Mouse (Mus musculus) CH12.LX (cell line): ENCODE results near the gene Ptprd.

ENCODE experiments used
- CTCF ChIP-seq, 2 experiments: IDR thresholded peaks in 1 of 2; conservative IDR thresholded peaks in 1 of 2; 2 replicates each; pipeline ENCODE4 v1.5.1; 2011 to 2012; ENCODE audit warnings: low read depth in 2 of 2, low read length in 2 of 2, improper control_type of control experiment in 1 of 2, inconsistent platforms in 1 of 2, mild to moderate bottlenecking in 1 of 2, moderate library complexity in 1 of 2
- E2F4 ChIP-seq: IDR thresholded peaks from 2 replicates; pipeline ENCODE4 v1.6.1; 2011; ENCODE audit warnings: low read depth, low read length, improper control_type of control experiment; ENCODE audit not compliant: insufficient replicate concordance
- EP300 ChIP-seq: IDR thresholded peaks from 2 replicates; pipeline ENCODE4 v1.6.1; 2011; ENCODE audit warnings: low read length, improper control_type of control experiment
- HCFC1 ChIP-seq: IDR thresholded peaks from 2 replicates; pipeline ENCODE4 v1.6.1; 2012; ENCODE audit warnings: low read depth, mild to moderate bottlenecking, inconsistent platforms, low read length, improper control_type of control experiment
- MAX ChIP-seq: IDR thresholded peaks from 2 replicates; pipeline ENCODE4 v1.6.1; 2011; ENCODE audit warnings: low read length, improper control_type of control experiment
- MEF2A ChIP-seq: IDR thresholded peaks from 2 replicates; pipeline ENCODE4 v1.6.1; 2014; ENCODE audit warnings: low read depth, mild to moderate bottlenecking, inconsistent platforms, low read length, improper control_type of control experiment, borderline replicate concordance
- NRF1 ChIP-seq: IDR thresholded peaks from 2 replicates; pipeline ENCODE4 v1.6.1; 2014; ENCODE audit warnings: low read depth, mild to moderate bottlenecking, inconsistent platforms, low read length, improper control_type of control experiment, moderate library complexity
- POLR2A ChIP-seq: IDR thresholded peaks from 2 replicates; pipeline ENCODE4 v1.6.1; 2011; ENCODE audit warnings: low read depth, mild to moderate bottlenecking, improper control_type of control experiment, low read length
- POLR2AphosphoS2 ChIP-seq: IDR thresholded peaks from 2 replicates; pipeline ENCODE4 v1.6.1; 2011; ENCODE audit warnings: low read depth, low read length, improper control_type of control experiment
- RAD21 ChIP-seq: IDR thresholded peaks from 2 replicates; pipeline ENCODE4 v1.6.1; 2011; ENCODE audit warnings: low read depth, mild to moderate bottlenecking, low read length, improper control_type of control experiment, moderate library complexity
- SMC3 ChIP-seq: IDR thresholded peaks from 2 replicates; pipeline ENCODE4 v1.6.1; 2011; ENCODE audit warnings: low read depth, low read length, improper control_type of control experiment
- TBP ChIP-seq: conservative IDR thresholded peaks from 2 replicates; pipeline ENCODE4 v1.6.1; 2011; ENCODE audit warnings: low read depth, low read length, improper control_type of control experiment

- TF ChIP-seq MAX (no peak), EP300 (no peak), HCFC1 (no peak), E2F4 (no peak), CTCF (conservative IDR thresholded peaks at IDR 0.05 in 1 of 2, IDR thresholded peaks at IDR 0.05 in 1 of 2; ENCODE audit: low read depth in 2 of 2, low read length in 2 of 2) (no peak), POLR2A (no peak), RAD21 (no peak), SMC3 (no peak), MEF2A (no peak), TBP (no peak), POLR2AphosphoS2 (no peak), NRF1 (no peak)
Observed at GRCm38 (mm10) chr4:77534553-77534952, 677.2 kb downstream of the Ptprd start.
